Mouse (Mus musculus) heart, postnatal 25 days (tissue): ENCODE results near the gene Camkmt. TPM values are rescaled to one million over a fixed set of nuclear protein-coding genes. Genes with fewer than 3 reads are reported as not detected.

Experiments used
- DNase-seq: peaks from one replicate; pipeline ENCODE4 v3.0.0; 2022; ENCODE audit warnings: low spot score
- intact Hi-C: fragments of 180-260 bp; cut with DNase I; formaldehyde crosslinking; loops from one replicate; pipeline ENCODE4 v1.15.1; 2025
- total RNA-seq, 2 experiments: library from RNA; stranded (reverse); gene quantifications; 2 replicates each; pipeline ENCODE4 v1.2.3; 2021

Gene Camkmt
- total RNA-seq, 2 experiments from 2014 or later: 2.2 to 2.5 TPM

GRCm38 (mm10) chr17:85349331-85349935 lies 259.1 kb downstream of the Camkmt start:
- intact Hi-C loops: no loop called here
- no peak for DNase-seq

GRCm38 (mm10) chr17:85351301-85351700 lies 260.9 kb downstream of the Camkmt start:
- intact Hi-C loops: no loop called here
- DNase-seq: no peak

- intact Hi-C loops: no loop called here
- DNase-seq: no peak
These were observed 262.4 kb downstream of the Camkmt start for GRCm38 (mm10) chr17:85352731-85353130.

GRCm38 (mm10) chr17:85353191-85353590 lies 262.8 kb downstream of the Camkmt start:
- intact Hi-C loops: no loop called here
- no peak for DNase-seq

DNA sequence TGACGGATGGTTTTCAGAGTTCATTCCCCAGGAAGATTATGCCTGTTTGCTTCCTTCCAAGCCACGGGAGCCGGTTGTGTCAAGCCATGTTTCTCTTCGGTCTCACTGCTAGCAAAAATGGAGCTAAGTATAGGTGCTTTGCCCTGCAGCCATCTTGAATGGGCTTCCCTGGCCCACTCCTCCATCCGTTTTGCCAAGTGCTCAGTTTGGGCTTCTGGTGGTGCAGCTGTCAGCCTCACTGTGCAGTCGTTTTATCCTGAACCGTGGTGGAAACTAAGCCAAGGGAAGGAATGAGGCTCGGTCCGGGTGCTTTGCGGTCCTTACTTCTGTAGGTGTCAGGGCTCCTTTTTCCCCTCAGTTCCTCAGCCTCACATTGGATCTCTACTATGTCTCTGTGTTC lies 263.3 kb downstream of the Camkmt start:
- DNase-seq: no peak
- intact Hi-C loops: no loop called here

- DNase-seq: no peak
- intact Hi-C loops: no loop called here
These were observed 265.0 kb downstream of the Camkmt start for GRCm38 (mm10) chr17:85355356-85355755.

DNA sequence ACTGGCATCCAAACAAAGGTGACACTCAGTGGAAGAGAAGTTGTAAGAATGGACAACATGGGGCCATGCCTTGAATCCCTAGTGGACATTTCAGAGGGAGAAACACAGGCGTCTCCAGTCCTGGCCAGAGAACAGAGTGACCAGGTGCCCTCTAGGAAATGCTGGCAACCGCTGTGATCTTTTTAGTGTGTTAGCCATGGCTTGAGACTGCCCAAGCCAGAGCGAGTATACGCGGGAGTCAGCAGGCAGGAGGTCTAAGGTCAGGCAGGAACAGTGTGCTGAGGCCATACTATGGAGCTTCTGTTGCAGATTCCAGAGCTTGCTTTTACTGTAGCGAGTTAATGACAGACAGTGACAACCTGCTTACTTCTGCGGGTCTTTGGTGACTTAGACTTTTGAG lies 270.7 kb downstream of the Camkmt start:
- intact Hi-C loops: no loop called here

DNA sequence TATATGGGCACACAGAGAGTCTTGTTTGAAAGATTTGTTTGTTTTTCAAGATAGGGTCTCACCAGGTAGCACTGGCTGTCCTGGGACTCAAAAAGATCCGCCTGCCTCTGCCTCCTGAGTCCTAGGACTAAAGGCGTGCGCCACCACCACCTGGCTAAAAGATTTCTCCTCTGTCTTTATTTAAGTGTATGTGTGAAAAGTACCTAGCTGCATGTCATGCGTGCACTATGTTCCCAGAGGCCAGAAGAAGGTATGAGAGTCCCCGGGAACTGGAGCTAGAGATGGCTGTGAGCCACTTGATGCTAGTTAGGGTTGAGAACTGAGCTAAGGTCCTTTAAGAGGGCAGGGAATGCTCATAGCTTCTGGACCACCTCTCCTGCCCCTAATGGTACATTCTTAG lies 277.0 kb downstream of the Camkmt start:
- DNase-seq: no peak
- intact Hi-C loops: no loop called here

More for the DNA sequence above, 270.7 kb downstream of the Camkmt start:
- no peak for DNase-seq

DNA sequence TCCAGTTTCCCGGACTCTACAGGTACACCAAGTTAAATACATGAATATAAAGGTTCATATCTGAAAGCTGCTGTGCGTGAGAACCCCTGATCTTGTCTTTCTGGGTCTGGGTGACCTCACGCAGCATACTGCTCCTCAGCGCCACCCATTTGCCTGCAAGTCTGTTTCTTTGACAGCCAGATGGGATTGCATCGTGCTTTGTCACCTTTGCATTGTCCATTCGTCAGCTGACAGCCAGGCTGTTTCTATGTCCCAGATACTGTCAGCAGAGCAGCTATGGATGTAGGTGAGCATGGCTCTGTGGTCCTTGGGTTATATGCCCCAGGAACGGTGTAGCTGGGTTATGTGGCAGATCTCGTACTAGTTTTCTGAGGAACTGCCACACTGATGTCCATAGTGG lies 278.4 kb downstream of the Camkmt start:
- no peak for DNase-seq
- intact Hi-C loops: no loop called here

DNA sequence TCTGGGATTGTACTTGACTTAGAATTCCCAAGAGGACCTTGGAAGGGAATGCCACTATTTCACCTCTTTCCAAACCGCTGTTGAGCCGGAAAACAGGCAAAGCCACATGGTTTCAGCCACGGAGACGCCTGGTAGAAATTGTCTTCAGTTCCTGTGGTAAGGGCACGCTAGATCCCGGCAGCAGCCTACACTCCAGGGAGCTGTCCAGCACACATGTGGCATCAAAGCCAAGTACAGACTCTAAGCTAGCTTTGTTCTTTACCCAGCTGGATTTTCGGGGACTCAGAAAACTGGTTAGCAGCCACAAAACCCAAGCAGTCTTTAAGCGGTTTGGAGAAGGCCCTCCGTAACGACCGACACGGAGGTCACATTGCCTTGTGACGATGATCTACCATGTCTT lies 281.7 kb downstream of the Camkmt start:
- intact Hi-C loops: no loop called here
- no peak for DNase-seq

DNA sequence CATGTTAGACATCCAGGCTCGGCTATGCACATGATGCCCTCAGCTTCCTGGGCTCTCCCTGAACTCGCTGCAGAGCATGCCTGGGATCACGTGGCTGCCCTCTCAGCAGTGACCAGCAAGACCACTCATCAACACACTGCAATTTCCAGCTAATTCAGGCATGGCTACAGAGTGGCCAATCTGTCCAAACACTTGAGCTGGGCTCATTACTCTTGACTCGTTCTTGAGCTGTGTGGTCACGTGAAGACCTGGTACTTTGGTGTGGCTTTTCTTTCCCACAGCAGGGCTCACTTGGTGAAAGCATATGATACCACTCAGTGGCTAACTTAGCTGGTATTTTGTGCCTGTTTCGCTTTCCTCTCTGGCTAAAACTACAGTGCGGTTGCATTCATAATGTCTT lies 282.2 kb downstream of the Camkmt start:
- intact Hi-C loops: no loop called here
- no peak for DNase-seq

DNA sequence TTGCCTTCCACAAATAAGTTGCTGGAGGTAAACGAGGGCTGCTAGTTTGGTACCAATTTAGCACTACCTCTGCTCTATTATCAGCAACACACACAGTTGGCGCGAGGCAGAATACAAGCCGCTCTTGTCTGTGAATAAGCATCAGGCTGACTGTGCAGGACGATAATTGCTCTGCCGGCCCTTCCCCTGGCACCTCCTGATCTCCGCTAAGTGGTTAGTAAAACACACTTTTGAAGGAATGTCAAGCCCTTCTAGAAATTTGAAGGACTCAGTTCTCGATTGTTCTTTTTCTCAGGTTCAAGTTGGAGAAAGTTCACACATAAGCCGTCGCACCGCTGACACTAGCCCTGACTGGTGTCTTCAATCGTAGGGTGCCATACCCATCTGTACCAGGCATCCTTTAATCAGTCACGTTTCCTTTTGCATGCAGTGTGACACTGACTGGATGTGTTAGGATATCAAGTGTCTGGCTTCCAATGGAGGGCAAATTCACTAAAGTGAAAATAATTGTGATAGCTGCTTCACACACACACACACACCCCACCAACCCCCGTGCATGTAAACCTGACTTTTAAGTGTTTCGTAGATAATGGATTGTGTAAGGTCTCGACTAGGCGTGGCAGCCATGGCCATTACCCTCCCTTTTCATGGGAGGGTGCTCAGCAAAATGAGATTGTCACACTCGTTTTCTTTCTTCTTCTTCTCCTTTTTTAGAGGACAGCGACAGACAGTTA lies 283.9 kb downstream of the Camkmt start:
- DNase-seq: no peak
- intact Hi-C loops: no loop called here

DNA sequence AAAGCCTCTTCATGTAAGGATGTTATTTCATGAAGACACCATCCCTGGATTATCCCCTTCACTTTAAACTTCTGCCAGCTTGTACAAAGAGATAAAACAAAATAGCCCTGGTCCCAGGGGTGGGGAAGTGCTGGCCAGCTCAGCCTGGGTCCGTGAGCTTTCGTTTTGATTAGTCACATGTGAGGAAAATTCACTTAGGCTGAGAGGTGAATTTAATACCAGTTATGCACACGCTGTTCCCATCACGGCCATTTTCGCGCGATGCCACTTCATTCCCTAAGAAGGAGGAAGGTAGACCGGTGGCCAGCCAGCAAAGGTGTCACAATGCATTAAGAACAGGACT lies 284.5 kb downstream of the Camkmt start:
- no peak for DNase-seq
- intact Hi-C loops: no loop called here

DNA sequence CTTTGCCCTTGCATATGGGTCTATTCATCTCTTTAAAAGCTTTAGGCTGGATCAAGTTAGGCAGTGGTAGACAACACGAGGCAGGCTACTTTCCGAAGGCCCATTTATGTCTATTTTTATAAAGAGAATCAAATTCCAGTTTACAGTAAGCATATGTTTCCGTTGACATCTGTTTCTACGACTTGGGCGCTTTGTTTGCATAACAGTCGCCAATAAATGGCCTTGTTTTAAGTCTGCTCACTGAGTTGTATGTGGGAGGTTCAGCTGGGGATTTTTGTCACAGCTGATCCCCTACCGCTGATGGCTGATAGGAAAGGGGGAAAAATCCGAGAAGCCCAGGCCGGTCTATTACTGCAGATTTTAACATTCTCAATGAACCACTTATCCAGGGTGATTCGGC lies 285.2 kb downstream of the Camkmt start:
- intact Hi-C loops: no loop called here
- no peak for DNase-seq

DNA sequence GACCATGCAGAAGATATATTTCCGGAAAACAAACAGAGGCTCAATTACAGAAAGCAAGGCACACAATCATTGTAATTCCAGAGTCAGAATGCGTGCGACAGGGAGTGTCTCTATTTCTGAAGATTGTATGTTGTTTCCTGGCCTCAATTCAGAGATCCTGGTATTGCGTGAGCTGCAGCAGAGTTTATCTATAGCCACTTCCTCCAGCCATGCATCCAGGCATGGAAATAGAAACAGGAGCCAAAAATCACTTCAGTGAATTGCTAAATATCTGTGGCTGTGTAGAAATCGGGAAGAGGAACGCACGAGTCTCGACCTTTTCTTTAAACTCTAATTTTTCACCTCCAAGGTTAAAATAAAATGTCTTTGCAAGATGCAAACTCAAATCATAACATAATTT lies 287.1 kb downstream of the Camkmt start:
- intact Hi-C loops: no loop called here

DNA sequence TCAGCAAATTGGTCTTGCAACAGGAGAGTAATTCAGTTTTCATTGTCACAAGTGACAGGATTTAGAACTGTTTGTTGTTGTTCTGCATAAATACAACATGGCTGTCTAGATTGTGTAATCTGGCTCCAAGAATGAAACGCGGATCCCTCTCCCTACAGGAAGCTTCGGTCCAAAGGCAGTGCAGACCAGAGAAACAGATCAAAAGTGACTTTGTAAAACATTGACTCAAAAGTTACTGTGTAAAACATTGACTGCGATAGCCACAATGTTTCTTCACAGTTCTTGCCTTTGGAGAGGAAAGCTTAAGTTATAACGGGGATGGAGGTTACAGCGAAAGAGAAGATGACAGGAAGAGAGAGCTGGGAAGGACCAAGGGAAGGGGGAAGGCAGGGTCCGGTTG lies 288.7 kb downstream of the Camkmt start:
- no peak for DNase-seq
- intact Hi-C loops: no loop called here

More for the DNA sequence above, 287.1 kb downstream of the Camkmt start:
- no peak for DNase-seq

- DNase-seq: no peak
- intact Hi-C loops: no loop called here
These were observed 291.3 kb downstream of the Camkmt start for GRCm38 (mm10) chr17:85381578-85382223.

GRCm38 (mm10) chr17:85382344-85382743 lies 292.0 kb downstream of the Camkmt start:
- DNase-seq: no peak
- intact Hi-C loops: no loop called here

- DNase-seq: no peak
- intact Hi-C loops: no loop called here
These were observed 292.6 kb downstream of the Camkmt start for GRCm38 (mm10) chr17:85382906-85383305.

GRCm38 (mm10) chr17:85393091-85393890 lies 302.9 kb downstream of the Camkmt start:
- DNase-seq: no peak
- intact Hi-C loops: no loop called here

DNA sequence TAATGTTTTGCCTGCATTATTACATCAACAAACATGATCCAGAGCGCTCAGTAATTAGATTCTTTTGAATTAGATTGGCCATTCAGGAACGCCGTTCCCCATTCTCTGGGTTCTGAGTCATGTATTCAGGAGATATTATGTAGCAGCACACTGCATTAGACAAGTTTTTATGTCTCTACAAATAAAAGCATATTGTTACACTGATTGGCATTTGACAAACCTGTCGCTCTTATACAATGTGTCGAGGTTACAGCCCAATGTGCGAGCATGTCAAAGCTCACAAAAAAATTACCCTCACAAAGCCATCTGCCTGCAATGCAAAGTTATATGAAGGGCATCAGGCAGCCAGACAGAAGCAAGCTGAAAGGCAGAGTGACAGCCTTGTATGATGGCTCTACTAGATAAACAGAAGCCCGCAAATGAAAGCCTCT lies 303.6 kb downstream of the Camkmt start:
- intact Hi-C loops: no loop called here
- no peak for DNase-seq
